Mouse (Mus musculus): ENCODE measurements around the gene Tedc2. TPM values are rescaled to one million over a fixed set of nuclear protein-coding genes. Genes with fewer than 3 reads are reported as not detected.

The Tedc2 gene
- total and polyA plus RNA-seq, 3 experiments: 2.0 to 3.8 (median 2.0) TPM

GRCm38 (mm10) chr17:24223513-24223912 lies 2.9 kb upstream of the Tedc2 start:
- 87% methylated on average over 5 of the region's 5 CpGs for WGBS
- Histone ChIP-seq H3K9ac (ENCODE audit: low read depth, low read length) (no peak overlapping the region), H3K27me3 (ENCODE audit: control insufficient read depth, insufficient read depth, low read length) (no peaks in the 10 kb centered on the region), H3K27ac (no peak overlapping the region), H3K79me2 (replicated peaks; ENCODE audit: control insufficient read depth, insufficient read depth, low read length) (no peaks in the 10 kb centered on the region), H3K4me3 (no peak overlapping the region), H3K36me3 (ENCODE audit: control insufficient read depth, insufficient read depth, low read length) (no peaks in the 10 kb centered on the region), H3K4me1 (ENCODE audit: control insufficient read depth, insufficient read depth, low read length) (peaks cover 4% of the 10 kb centered on the region)
- TF ChIP-seq CTCF (IDR thresholded peaks at IDR 0.05): no peak
- TF ChIP-seq EP300 (IDR thresholded peaks at IDR 0.05; ENCODE audit: insufficient read depth, low read depth, low read length): no peak
- no peak for TF ChIP-seq POLR2A (IDR thresholded peaks at IDR 0.05; ENCODE audit: insufficient read depth, low read depth, low read length)
- intact Hi-C loops (cut with DNase I): no loop called here
- DNase-seq: no peak

GRCm38 (mm10) chr17:24222653-24223052 lies 2.0 kb upstream of the Tedc2 start:
- H3K9ac ChIP-seq (ENCODE audit: low read depth, low read length): no peak overlapping the region
- WGBS: 85% methylated on average over 6 of the region's 6 CpGs
- no peaks in the 10 kb centered on the region for H3K36me3 ChIP-seq (ENCODE audit: control insufficient read depth, insufficient read depth, low read length)
- no peaks in the 10 kb centered on the region for H3K79me2 ChIP-seq (replicated peaks; ENCODE audit: control insufficient read depth, insufficient read depth, low read length)
- H3K27me3 ChIP-seq (ENCODE audit: control insufficient read depth, insufficient read depth, low read length): no peaks in the 10 kb centered on the region
- H3K27ac ChIP-seq: no peak overlapping the region
- TF ChIP-seq POLR2A (IDR thresholded peaks at IDR 0.05; ENCODE audit: insufficient read depth, low read depth, low read length): no peak
- TF ChIP-seq EP300 (IDR thresholded peaks at IDR 0.05; ENCODE audit: insufficient read depth, low read depth, low read length): no peak
- TF ChIP-seq CTCF (IDR thresholded peaks at IDR 0.05): no peak
- H3K4me3 ChIP-seq: no peak overlapping the region
- H3K4me1 ChIP-seq (ENCODE audit: control insufficient read depth, insufficient read depth, low read length): peaks cover 4% of the 10 kb centered on the region
- DNase-seq: no peak
- intact Hi-C loops (cut with DNase I): no loop called here

GRCm38 (mm10) chr17:24216836-24217235 lies 3.8 kb downstream of the Tedc2 start:
- Histone ChIP-seq H3K27ac (no peak overlapping the region), H3K79me2 (replicated peaks; ENCODE audit: control insufficient read depth, insufficient read depth, low read length) (no peaks in the 10 kb centered on the region), H3K27me3 (ENCODE audit: control insufficient read depth, insufficient read depth, low read length) (no peaks in the 10 kb centered on the region), H3K36me3 (ENCODE audit: control insufficient read depth, insufficient read depth, low read length) (no peaks in the 10 kb centered on the region), H3K4me3 (no peak overlapping the region), H3K4me1 (ENCODE audit: control insufficient read depth, insufficient read depth, low read length) (peaks cover 6% of the 10 kb centered on the region), H3K9ac (ENCODE audit: low read depth, low read length) (no peak overlapping the region)
- DNase-seq: no peak
- 75% methylated on average over 4 of the region's 4 CpGs for WGBS
- no peak for TF ChIP-seq CTCF (IDR thresholded peaks at IDR 0.05)
- TF ChIP-seq POLR2A (IDR thresholded peaks at IDR 0.05; ENCODE audit: insufficient read depth, low read depth, low read length): no peak
- TF ChIP-seq EP300 (IDR thresholded peaks at IDR 0.05; ENCODE audit: insufficient read depth, low read depth, low read length): no peak
- intact Hi-C loops (cut with DNase I): no loop called here

GRCm38 (mm10) chr17:24213186-24213585 lies 7.5 kb downstream of the Tedc2 start:
- H3K79me2 ChIP-seq (replicated peaks; ENCODE audit: control insufficient read depth, insufficient read depth, low read length): no peaks in the 10 kb centered on the region
- H3K4me1 ChIP-seq (ENCODE audit: control insufficient read depth, insufficient read depth, low read length): peaks cover 9% of the 10 kb centered on the region
- no peaks in the 10 kb centered on the region for H3K27me3 ChIP-seq (ENCODE audit: control insufficient read depth, insufficient read depth, low read length)
- intact Hi-C loops (cut with DNase I): no loop called here
- no peak overlapping the region for H3K9ac ChIP-seq (ENCODE audit: low read depth, low read length)
- no peak for DNase-seq
- H3K4me3 ChIP-seq: no peak overlapping the region
- WGBS: 75% methylated on average over 6 of the region's 6 CpGs
- no peak overlapping the region for H3K27ac ChIP-seq
- no peaks in the 10 kb centered on the region for H3K36me3 ChIP-seq (ENCODE audit: control insufficient read depth, insufficient read depth, low read length)
- TF ChIP-seq POLR2A (IDR thresholded peaks at IDR 0.05; ENCODE audit: insufficient read depth, low read depth, low read length): no peak

GRCm38 (mm10) chr17:24212441-24213018 lies 8.1 kb downstream of the Tedc2 start:
- no peak overlapping the region for H3K27ac ChIP-seq
- no peak overlapping the region for H3K9ac ChIP-seq (ENCODE audit: low read depth, low read length)
- no peak for DNase-seq

GRCm38 (mm10) chr17:24211631-24212440 lies 8.8 kb downstream of the Tedc2 start:
- no peaks in the 10 kb centered on the region for H3K36me3 ChIP-seq (ENCODE audit: control insufficient read depth, insufficient read depth, low read length)
- H3K4me3 ChIP-seq: peak overlapping the region; percentile 20
- peak overlapping the region; percentile 47 for H3K9ac ChIP-seq (ENCODE audit: low read depth, low read length)
- no peak overlapping the region for H3K27ac ChIP-seq
- H3K4me1 ChIP-seq (ENCODE audit: control insufficient read depth, insufficient read depth, low read length): peaks cover 11% of the 10 kb centered on the region
- DNase-seq: peak; percentile 55 to 56
- 8% methylated on average over 37 of the region's 37 CpGs for WGBS
- intact Hi-C loops (cut with DNase I): no loop called here
- no peaks in the 10 kb centered on the region for H3K79me2 ChIP-seq (replicated peaks; ENCODE audit: control insufficient read depth, insufficient read depth, low read length)
- TF ChIP-seq CTCF (IDR thresholded peaks at IDR 0.05) (no peak), EP300 (IDR thresholded peaks at IDR 0.05; ENCODE audit: insufficient read depth, low read depth, low read length) (no peak)
- no peaks in the 10 kb centered on the region for H3K27me3 ChIP-seq (ENCODE audit: control insufficient read depth, insufficient read depth, low read length)

More at GRCm38 (mm10) chr17:24212441-24213018, 8.1 kb downstream of the Tedc2 start:
- TF ChIP-seq EP300 (IDR thresholded peaks at IDR 0.05; ENCODE audit: insufficient read depth, low read depth, low read length) (no peak), POLR2A (IDR thresholded peaks at IDR 0.05; ENCODE audit: insufficient read depth, low read depth, low read length) (no peak), CTCF (IDR thresholded peaks at IDR 0.05) (0 out of 2 replicates have a peak, but pooled peaks have one; percentile 1)
- H3K4me1 ChIP-seq (ENCODE audit: control insufficient read depth, insufficient read depth, low read length): peaks cover 11% of the 10 kb centered on the region
- no peaks in the 10 kb centered on the region for H3K36me3 ChIP-seq (ENCODE audit: control insufficient read depth, insufficient read depth, low read length)
- intact Hi-C loops (cut with DNase I): no loop called here
- H3K27me3 ChIP-seq (ENCODE audit: control insufficient read depth, insufficient read depth, low read length): no peaks in the 10 kb centered on the region
- no peak overlapping the region for H3K4me3 ChIP-seq
- H3K79me2 ChIP-seq (replicated peaks; ENCODE audit: control insufficient read depth, insufficient read depth, low read length): no peaks in the 10 kb centered on the region
- 43% methylated on average over 5 of the region's 5 CpGs for WGBS
